35 mouse cellular contexts compared by ENCODE assay signal in genomic region chr11:4022111-4022510, GRCm38 (mm10). TPM values are rescaled to one million over a fixed set of nuclear protein-coding genes. Genes with fewer than 3 reads are reported as not detected.
"Had no signal": no experiment of that assay in that cellular context is flagged by ENCODE, and none has a peak within 500 bp of the region (broad histone marks: within the 10 kb centered on the region; RNA-seq: fewer than 3 reads in every experiment).

No protein-coding gene starts in this region.

RNA-seq across cellular contexts. Expression of gene Sec14l4, which starts 9.2 kb away (rescaled TPM):
- total RNA-seq: left cerebral cortex, postnatal 36 days; left cerebral cortex, postnatal 4 days; megakaryocyte progenitor cell, adult 5-6 weeks; megakaryocyte, adult 5-6 weeks; megakaryocyte-erythroid progenitor cell, adult 5-6 weeks; midbrain, postnatal 0 days; monocyte, adult 5-6 weeks had no signal
- polyA plus RNA-seq: limb, embryonic 10.5 days; limb, embryonic 11.5 days; limb, embryonic 12.5 days; macrophage; midbrain, embryonic 10.5 days; midbrain, embryonic 11.5 days; midbrain, embryonic 12.5 days; midbrain, embryonic 13.5 days; midbrain, embryonic 14.5 days; midbrain, embryonic 15.5 days; midbrain, embryonic 16.5 days; myocyte; neural tube, embryonic 11.5 days had no signal

RNA-seq across cellular contexts. Expression of gene Gal3st1, which starts 38.7 kb away (rescaled TPM):
- total RNA-seq: megakaryocyte-erythroid progenitor cell, adult 5-6 weeks had no signal
- polyA plus RNA-seq: macrophage; midbrain, embryonic 11.5 days; myocyte had no signal

RNA-seq across cellular contexts. Expression of gene Sec14l3, which starts 42.5 kb away (rescaled TPM):
- total RNA-seq: liver, adult 2 months; megakaryocyte progenitor cell, adult 5-6 weeks; megakaryocyte, adult 5-6 weeks; megakaryocyte-erythroid progenitor cell, adult 5-6 weeks; monocyte, adult 5-6 weeks had no signal
- polyA plus RNA-seq: limb, embryonic 10.5 days; limb, embryonic 11.5 days; limb, embryonic 12.5 days; limb, embryonic 13.5 days; limb, embryonic 14.5 days; limb, embryonic 15.5 days; liver, adult 2 months; liver, embryonic 11.5 days; liver, embryonic 12.5 days; liver, embryonic 13.5 days; liver, embryonic 14.5 days; liver, embryonic 15.5 days; liver, embryonic 16.5 days; macrophage; midbrain, embryonic 10.5 days; midbrain, embryonic 11.5 days; midbrain, embryonic 12.5 days; midbrain, embryonic 13.5 days; myocyte; neural tube, embryonic 11.5 days; neural tube, embryonic 12.5 days had no signal

RNA-seq across cellular contexts. Expression of gene 4930556J24Rik, which starts 45.5 kb away (rescaled TPM):
- total RNA-seq: left cerebral cortex, postnatal 14 days; left cerebral cortex, postnatal 25 days; left cerebral cortex, postnatal 4 days; megakaryocyte progenitor cell, adult 5-6 weeks; megakaryocyte, adult 5-6 weeks; megakaryocyte-erythroid progenitor cell, adult 5-6 weeks; monocyte, adult 5-6 weeks had no signal
- polyA plus RNA-seq: limb, embryonic 11.5 days; limb, embryonic 12.5 days; limb, embryonic 14.5 days; limb, embryonic 15.5 days; liver, adult 2 months; liver, embryonic 13.5 days; liver, embryonic 14.5 days; lung, adult 2 months; lung, postnatal 0 days; macrophage; midbrain, embryonic 11.5 days; neural tube, embryonic 11.5 days had no signal
